Mouse (Mus musculus) limb, embryonic 13.5 days (tissue): Measurements from ENCODE around the gene Sephs1. TPM values are rescaled to one million over a fixed set of nuclear protein-coding genes. Genes with fewer than 3 reads are reported as not detected.

Experiments
- ATAC-seq: fragments of 200-750 bp; cut with Nextera tagmentation; 2 replicates; pipeline ENCODE4 v1.8.0; 2017; ENCODE audit warnings: low read depth, moderate number of reproducible peaks, moderate TSS enrichment; ENCODE audit not compliant: low FRiP score
- H3K27ac ChIP-seq: fragments of 300-500 bp; sonication (generic); 2 replicates; pipeline ENCODE4 v1.5.1; 2015; ENCODE audit warnings: inconsistent platforms, mild to moderate bottlenecking, moderate library complexity
- H3K27me3 ChIP-seq: fragments of 300-500 bp; sonication (generic); 2 replicates; pipeline ENCODE4 v1.6.1; 2015; ENCODE audit warnings: mild to moderate bottlenecking, inconsistent platforms
- H3K36me3 ChIP-seq: fragments of 300-500 bp; sonication (generic); 2 replicates; pipeline ENCODE4 v1.6.1; 2015; ENCODE audit warnings: inconsistent platforms, mild to moderate bottlenecking, moderate library complexity
- H3K4me1 ChIP-seq: fragments of 300-500 bp; sonication (generic); 2 replicates; pipeline ENCODE4 v1.6.1; 2015; ENCODE audit warnings: inconsistent platforms
- H3K4me2 ChIP-seq: fragments of 300-500 bp; sonication (generic); replicated peaks from 2 replicates; pipeline ENCODE4 v1.6.1; 2015; ENCODE audit warnings: inconsistent platforms, mild to moderate bottlenecking, moderate library complexity
- H3K4me3 ChIP-seq: fragments of 300-500 bp; sonication (generic); 2 replicates; pipeline ENCODE4 v1.5.1; 2015; ENCODE audit warnings: moderate library complexity, mild to moderate bottlenecking, inconsistent platforms
- H3K9ac ChIP-seq: fragments of 300-500 bp; sonication (generic); 2 replicates; pipeline ENCODE4 v1.6.1; 2015; ENCODE audit warnings: mild to moderate bottlenecking, inconsistent platforms
- H3K9me3 ChIP-seq: fragments of 300-500 bp; sonication (generic); 2 replicates; pipeline ENCODE4 v1.6.1; 2016; ENCODE audit warnings: inconsistent platforms
- WGBS: fragments of 180-500 bp; shearing (Covaris S2); methylation state at CpG from one replicate; pipeline ENCODE4 v1.1.7; 2015; 5-methylcytosine and 5-hydroxymethylcytosine counted together
- polyA plus RNA-seq: library from polyadenylated mRNA; unstranded; fragments of >200 nt; fragmentation: Nextera tagmentation; extraction: Ambion mirVana; gene quantifications from 2 replicates; pipeline ENCODE4 v1.2.1, GENCODE M21; 2015

Sephs1 gene
- polyA plus RNA-seq, 1 experiment from 2014 or later = 93.1 TPM

- Histone ChIP-seq H3K36me3 (peaks cover 39% of the 10 kb centered on the region), H3K27me3 (no peaks in the 10 kb centered on the region), H3K4me3 (no peak overlapping the region), H3K4me2 (no peak overlapping the region), H3K9me3 (no peaks in the 10 kb centered on the region), H3K4me1 (no peaks in the 10 kb centered on the region), H3K27ac (no peak overlapping the region), H3K9ac (no peak overlapping the region)
- WGBS = 65% methylated on average over 6 of the region's 6 CpGs
- ATAC-seq = no peak
These were observed 28.5 kb downstream of the Sephs1 start for GRCm38 (mm10) chr2:4909909-4910308.

DNA sequence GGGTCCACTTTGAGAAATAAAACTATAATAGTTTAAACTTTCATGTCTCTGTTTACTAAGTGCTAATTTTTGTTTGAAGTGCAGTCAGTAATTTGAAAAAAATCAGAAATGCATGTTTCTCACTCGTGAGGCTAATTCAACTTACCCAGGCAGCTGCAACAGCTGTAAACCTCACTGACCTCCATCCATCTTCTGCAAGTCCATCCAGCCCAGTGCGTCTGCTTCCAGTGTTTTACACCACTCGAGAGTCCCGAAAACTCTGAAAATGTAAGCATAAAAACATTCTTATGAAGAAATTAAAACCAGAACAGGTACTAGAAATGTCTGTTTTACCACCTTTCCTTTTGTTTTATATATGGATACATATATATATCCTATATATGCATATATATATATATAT lies 29.2 kb downstream of the Sephs1 start:
- H3K27ac ChIP-seq = no peak overlapping the region
- no peak overlapping the region for H3K9ac ChIP-seq
- no peak for ATAC-seq
- no peaks in the 10 kb centered on the region for H3K27me3 ChIP-seq
- no peaks in the 10 kb centered on the region for H3K4me1 ChIP-seq
- H3K36me3 ChIP-seq = peaks cover 33% of the 10 kb centered on the region
- H3K4me2 ChIP-seq = no peak overlapping the region
- WGBS = 59% methylated on average over 4 of the region's 4 CpGs
- no peak overlapping the region for H3K4me3 ChIP-seq
- H3K9me3 ChIP-seq = no peaks in the 10 kb centered on the region

- no peaks in the 10 kb centered on the region for H3K27me3 ChIP-seq
- H3K36me3 ChIP-seq = peaks cover under 1% of the 10 kb centered on the region; the same call in 1 of the 2 replicates
- no peak overlapping the region for H3K27ac ChIP-seq
- ATAC-seq = no peak
- no peak overlapping the region for H3K4me2 ChIP-seq
- WGBS = 83% methylated on average over 7 of the region's 7 CpGs
- H3K9ac ChIP-seq = no peak overlapping the region
- peaks cover 12% of the 10 kb centered on the region for H3K4me1 ChIP-seq
- H3K4me3 ChIP-seq = no peak overlapping the region
- no peaks in the 10 kb centered on the region for H3K9me3 ChIP-seq
These were observed 32.6 kb downstream of the Sephs1 start for GRCm38 (mm10) chr2:4913949-4914348.

- WGBS = 67% methylated on average over 6 of the region's 6 CpGs
- Histone ChIP-seq H3K36me3 (no peaks in the 10 kb centered on the region), H3K4me3 (no peak overlapping the region), H3K9me3 (no peaks in the 10 kb centered on the region), H3K4me1 (peaks cover 17% of the 10 kb centered on the region), H3K27ac (no peak overlapping the region), H3K9ac (no peak overlapping the region), H3K27me3 (no peaks in the 10 kb centered on the region), H3K4me2 (no peak overlapping the region)
- no peak for ATAC-seq
These were observed 34.7 kb downstream of the Sephs1 start for GRCm38 (mm10) chr2:4916037-4916436.

DNA sequence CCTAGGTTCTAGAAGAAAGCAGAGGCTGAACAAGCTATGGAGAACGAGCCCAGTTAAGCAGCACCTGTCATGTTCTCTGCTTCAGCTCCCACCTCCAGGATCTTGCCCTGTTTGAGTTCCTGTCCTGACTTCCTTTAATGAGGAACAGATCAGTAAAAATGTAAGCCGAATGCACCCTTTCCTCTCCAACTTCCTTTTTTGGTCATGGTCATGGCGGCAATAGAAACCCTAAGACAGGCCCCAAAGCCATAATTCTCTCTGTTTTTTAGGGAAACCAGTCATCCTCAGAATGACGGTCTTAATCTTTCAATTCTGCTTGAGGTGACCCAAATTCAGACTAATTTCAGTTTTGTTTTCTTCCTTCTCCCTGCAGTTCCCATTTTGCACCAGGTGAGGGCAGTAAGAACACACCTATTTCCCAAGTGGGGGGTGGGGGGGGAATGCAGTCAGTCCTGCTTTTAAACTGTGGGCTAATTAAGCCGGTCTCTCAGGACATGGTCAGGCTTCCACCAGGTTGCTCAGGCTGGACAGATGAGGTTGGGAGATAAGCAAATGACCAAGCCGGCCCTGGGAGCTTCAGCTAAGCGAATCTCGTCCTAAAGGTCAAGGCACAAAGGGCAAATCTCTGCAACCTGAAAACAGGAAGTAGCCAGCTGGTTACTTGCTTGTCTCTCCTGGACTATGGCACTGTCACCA lies 36.1 kb downstream of the Sephs1 start:
- H3K9me3 ChIP-seq = no peaks in the 10 kb centered on the region
- peak overlapping the region; percentile 19 for H3K4me3 ChIP-seq
- no peak for ATAC-seq
- 7% methylated on average over 8 of the region's 8 CpGs for WGBS
- peak overlapping the region; percentile 50 for H3K4me2 ChIP-seq
- no peak overlapping the region for H3K27ac ChIP-seq
- H3K4me1 ChIP-seq = peaks cover 17% of the 10 kb centered on the region
- 0 out of 2 replicates have a peak overlapping the region, but pooled peaks have one; percentile 19 for H3K9ac ChIP-seq
- H3K36me3 ChIP-seq = no peaks in the 10 kb centered on the region
- H3K27me3 ChIP-seq = no peaks in the 10 kb centered on the region

DNA sequence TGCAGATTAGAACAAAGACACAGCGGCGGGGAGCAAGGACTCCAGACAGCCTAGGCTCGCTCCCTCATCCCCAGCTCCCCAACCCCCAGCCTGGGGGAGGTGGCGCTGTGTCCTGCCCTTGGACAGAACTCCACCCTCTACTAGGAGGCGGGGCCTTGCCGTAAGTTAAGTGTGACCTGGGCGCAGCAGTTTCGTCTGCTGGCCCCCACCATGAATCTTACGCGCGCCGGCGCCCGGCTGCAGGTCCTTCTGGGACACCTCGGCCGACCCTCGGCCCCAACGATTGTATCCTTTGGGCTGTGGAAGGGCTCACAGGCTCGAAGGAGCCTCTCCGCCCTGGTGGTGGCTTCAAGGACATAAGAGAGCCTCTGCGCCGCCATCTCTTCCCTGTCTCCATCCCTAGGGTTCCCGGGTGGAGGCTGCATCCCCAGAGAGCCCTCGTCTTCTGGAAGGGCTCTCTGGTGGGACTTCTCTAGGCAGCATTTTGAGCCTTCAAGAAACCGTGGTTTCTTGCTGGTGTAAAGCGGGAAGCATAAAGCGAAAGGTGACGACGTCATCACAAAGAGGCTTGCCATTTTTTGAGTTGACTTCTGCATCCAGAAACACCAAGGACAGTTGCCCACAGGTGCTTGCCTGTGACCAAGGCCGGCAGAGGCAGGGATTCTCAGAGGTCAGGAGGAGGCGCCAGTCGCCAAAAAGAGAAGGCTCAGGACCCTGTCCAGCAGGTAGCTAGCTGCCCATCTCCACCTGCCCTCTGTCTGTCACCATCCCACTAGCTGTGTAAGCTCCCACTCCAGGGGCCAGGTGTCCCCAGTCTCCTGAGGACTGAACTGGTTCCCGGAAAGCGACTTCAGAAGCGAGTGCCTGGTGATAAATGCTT lies 37.7 kb downstream of the Sephs1 start, which contains the start of gene Phyh:
Gene Phyh (plus strand): TSS at position 160 of the 880 bp plus-strand sequence.
- Histone ChIP-seq H3K4me3 (peak within 1 kb of the TSS; percentile 52), H3K27me3 (no peaks in the 10 kb centered on the region), H3K4me2 (peak within 1 kb of the TSS; percentile 67), H3K9ac (peak within 1 kb of the TSS; percentile 74), H3K9me3 (no peaks in the 10 kb centered on the region), H3K36me3 (peaks cover 5% of the 10 kb centered on the region; the same call in 1 of the 2 replicates), H3K4me1 (peaks cover 17% of the 10 kb centered on the region), H3K27ac (peak within 1 kb of the TSS; percentile 52; the same call in 1 of the 2 replicates)
- ATAC-seq = peak; percentile 97
- WGBS = 7% methylated on average over 35 of the region's 35 CpGs

GRCm38 (mm10) chr2:4921019-4921418 lies 39.7 kb downstream of the Sephs1 start:
- WGBS = 74% methylated on average over 5 of the region's 5 CpGs
- Histone ChIP-seq H3K27ac (no peak overlapping the region), H3K4me1 (peaks cover 17% of the 10 kb centered on the region), H3K9me3 (no peaks in the 10 kb centered on the region), H3K9ac (no peak overlapping the region), H3K4me3 (no peak overlapping the region), H3K36me3 (peaks cover 9% of the 10 kb centered on the region), H3K4me2 (no peak overlapping the region), H3K27me3 (no peaks in the 10 kb centered on the region)
- ATAC-seq = no peak

- H3K27ac ChIP-seq = no peak overlapping the region
- H3K36me3 ChIP-seq = peaks cover 19% of the 10 kb centered on the region
- no peak overlapping the region for H3K4me2 ChIP-seq
- no peak for ATAC-seq
- no peak overlapping the region for H3K4me3 ChIP-seq
- H3K9ac ChIP-seq = no peak overlapping the region
- no peaks in the 10 kb centered on the region for H3K27me3 ChIP-seq
- 64% methylated on average over 7 of the region's 7 CpGs for WGBS
- H3K4me1 ChIP-seq = peaks cover 11% of the 10 kb centered on the region
- no peaks in the 10 kb centered on the region for H3K9me3 ChIP-seq
These were observed 41.3 kb downstream of the Sephs1 start for GRCm38 (mm10) chr2:4922476-4923164.

- no peak overlapping the region for H3K27ac ChIP-seq
- no peaks in the 10 kb centered on the region for H3K4me1 ChIP-seq
- peaks cover 57% of the 10 kb centered on the region for H3K36me3 ChIP-seq
- no peaks in the 10 kb centered on the region for H3K27me3 ChIP-seq
- no peaks in the 10 kb centered on the region for H3K9me3 ChIP-seq
- no peak overlapping the region for H3K9ac ChIP-seq
- WGBS = 87% methylated on average over 3 of the region's 3 CpGs
- no peak for ATAC-seq
- H3K4me2 ChIP-seq = no peak overlapping the region
- no peak overlapping the region for H3K4me3 ChIP-seq
These were observed 46.0 kb downstream of the Sephs1 start for GRCm38 (mm10) chr2:4927391-4927790.

- Histone ChIP-seq H3K4me2 (no peak overlapping the region), H3K4me1 (no peaks in the 10 kb centered on the region), H3K9me3 (no peaks in the 10 kb centered on the region), H3K36me3 (peaks cover 63% of the 10 kb centered on the region), H3K9ac (no peak overlapping the region), H3K4me3 (no peak overlapping the region), H3K27me3 (no peaks in the 10 kb centered on the region), H3K27ac (no peak overlapping the region)
- WGBS = 80% methylated on average over 2 of the region's 2 CpGs
- ATAC-seq = no peak
These were observed 47.9 kb downstream of the Sephs1 start for GRCm38 (mm10) chr2:4929230-4929629.

GRCm38 (mm10) chr2:4934516-4934915 lies 53.2 kb downstream of the Sephs1 start:
- Histone ChIP-seq H3K9ac (no peak overlapping the region), H3K9me3 (no peaks in the 10 kb centered on the region), H3K4me3 (no peak overlapping the region), H3K27ac (no peak overlapping the region), H3K27me3 (no peaks in the 10 kb centered on the region), H3K4me1 (no peaks in the 10 kb centered on the region), H3K4me2 (no peak overlapping the region), H3K36me3 (peaks cover 64% of the 10 kb centered on the region)
- no peak for ATAC-seq
- 88% methylated on average over 9 of the region's 9 CpGs for WGBS

- H3K27ac ChIP-seq = no peak overlapping the region
- no peaks in the 10 kb centered on the region for H3K9me3 ChIP-seq
- H3K36me3 ChIP-seq = peaks cover 52% of the 10 kb centered on the region
- WGBS = 92% methylated on average over 7 of the region's 7 CpGs
- H3K9ac ChIP-seq = no peak overlapping the region
- H3K4me1 ChIP-seq = no peaks in the 10 kb centered on the region
- H3K27me3 ChIP-seq = no peaks in the 10 kb centered on the region
- H3K4me3 ChIP-seq = no peak overlapping the region
- H3K4me2 ChIP-seq = no peak overlapping the region
- ATAC-seq = no peak
These were observed 56.6 kb downstream of the Sephs1 start for GRCm38 (mm10) chr2:4937931-4938330.
